ENCODE assay signal across 9 mouse cellular contexts in genomic region chr9:30919686-30920085, GRCm38 (mm10). TPM values are rescaled to one million over a fixed set of nuclear protein-coding genes. Genes with fewer than 3 reads are reported as not detected.
DNase-seq lines count a peak whose midpoint lies in the region; ATAC-seq and TF ChIP-seq lines count a peak whose summit lies in the region.
"Had no signal": no experiment of that assay in that cellular context is flagged by ENCODE, and none has a peak within 500 bp of the region (broad histone marks: within the 10 kb centered on the region; RNA-seq: fewer than 3 reads in every experiment).

No protein-coding gene starts in this region.

- DNase-seq in hindbrain, embryonic 14.5 days (ENCODE audit: low spot score), result no peak
- no peak for DNase-seq in hindbrain, embryonic 10.5 days (ENCODE audit: low spot score)
- peak; percentile 62 for DNase-seq in limb, embryonic 14.5 days (ENCODE audit: low spot score)
- no peak for DNase-seq in layer of hippocampus, adult 8-10 months (ENCODE audit: low spot score in 2 of 2)
- no peak for DNase-seq in left cerebral cortex, postnatal 4 days

- peak overlapping the region; percentile 91; the same call in 1 of the 2 replicates for H3K4me2 ChIP-seq in hindbrain, embryonic 14.5 days (replicated peaks)
- H3K4me2 ChIP-seq in embryonic facial prominence, embryonic 13.5 days, result peak overlapping the region; percentile 97
- H3K4me2 ChIP-seq in heart, embryonic 12.5 days, result peak overlapping the region; percentile 96
- peak overlapping the region; percentile 83 for H3K4me2 ChIP-seq in limb, embryonic 14.5 days (replicated peaks; ENCODE audit: low read depth, low read length, severe bottlenecking)

- no peak overlapping the region for H3K4me3 ChIP-seq in hindbrain, embryonic 14.5 days (replicated peaks; ENCODE audit: low read length)
- H3K4me3 ChIP-seq in hindbrain, embryonic 10.5 days, result no peak overlapping the region
- peak overlapping the region; percentile 64 for H3K4me3 ChIP-seq in embryonic facial prominence, embryonic 13.5 days
- 0 out of 2 replicates have a peak overlapping the region, but pooled peaks have one; percentile 0 for H3K4me3 ChIP-seq in heart, embryonic 12.5 days
- peak overlapping the region; percentile 62 for H3K4me3 ChIP-seq in limb, embryonic 14.5 days (replicated peaks; ENCODE audit: low read length)
- H3K4me3 ChIP-seq: megakaryocyte, embryonic 14.5 days had no signal

- H3K9me3 ChIP-seq in hindbrain, embryonic 14.5 days (ENCODE audit: control insufficient read depth, low read length), result no peaks in the 10 kb centered on the region
- H3K9me3 ChIP-seq in hindbrain, embryonic 10.5 days, result no peaks in the 10 kb centered on the region
- no peaks in the 10 kb centered on the region for H3K9me3 ChIP-seq in embryonic facial prominence, embryonic 13.5 days
- no peaks in the 10 kb centered on the region for H3K9me3 ChIP-seq in heart, embryonic 12.5 days (replicated peaks)
- H3K9me3 ChIP-seq in limb, embryonic 14.5 days (ENCODE audit: control insufficient read depth, low read length), result no peaks in the 10 kb centered on the region
- H3K9me3 ChIP-seq: megakaryocyte, embryonic 14.5 days had no signal

- intact Hi-C loops in left cerebral cortex, postnatal 4 days (cut with DNase I), result no loop called here

- ATAC-seq in hindbrain, embryonic 14.5 days (ENCODE audit: low FRiP score), result no peak
- ATAC-seq in embryonic facial prominence, embryonic 13.5 days (ENCODE audit: insufficient number of reproducible peaks, insufficient read depth, low FRiP score, low TSS enrichment, low read depth), result no peak
- no peak for ATAC-seq in heart, embryonic 12.5 days (ENCODE audit: insufficient number of reproducible peaks, low FRiP score)
- no peak for ATAC-seq in limb, embryonic 14.5 days (ENCODE audit: low FRiP score, low read depth)
- ATAC-seq in granulocyte monocyte progenitor cell, adult 5-6 weeks (replicated peaks; ENCODE audit: poor library complexity, severe bottlenecking), result no peak

- no peak overlapping the region for H3K27ac ChIP-seq in hindbrain, embryonic 14.5 days
- H3K27ac ChIP-seq in hindbrain, embryonic 10.5 days, result no peak overlapping the region
- H3K27ac ChIP-seq in embryonic facial prominence, embryonic 13.5 days, result no peak overlapping the region; the same call in 1 of the 2 replicates
- H3K27ac ChIP-seq in heart, embryonic 12.5 days (ENCODE audit: poor library complexity, severe bottlenecking), result no peak overlapping the region
- 0 out of 2 replicates have a peak overlapping the region, but pooled peaks have one; percentile 43 for H3K27ac ChIP-seq in limb, embryonic 14.5 days (replicated peaks; ENCODE audit: low read depth, low read length)

- H3K27me3 ChIP-seq in hindbrain, embryonic 14.5 days (ENCODE audit: control insufficient read depth, insufficient read depth, low read length), result peaks cover 22% of the 10 kb centered on the region
- H3K27me3 ChIP-seq in hindbrain, embryonic 10.5 days (ENCODE audit: insufficient read depth, poor library complexity, severe bottlenecking), result peaks cover 49% of the 10 kb centered on the region
- peaks cover 32% of the 10 kb centered on the region for H3K27me3 ChIP-seq in embryonic facial prominence, embryonic 13.5 days
- peaks cover 10% of the 10 kb centered on the region for H3K27me3 ChIP-seq in heart, embryonic 12.5 days (replicated peaks)
- peaks cover 6% of the 10 kb centered on the region for H3K27me3 ChIP-seq in limb, embryonic 14.5 days (ENCODE audit: control insufficient read depth, insufficient read depth, low read length)

- no peaks in the 10 kb centered on the region for H3K36me3 ChIP-seq in hindbrain, embryonic 14.5 days (replicated peaks; ENCODE audit: control insufficient read depth, insufficient read depth)
- no peaks in the 10 kb centered on the region for H3K36me3 ChIP-seq in hindbrain, embryonic 10.5 days
- no peaks in the 10 kb centered on the region for H3K36me3 ChIP-seq in embryonic facial prominence, embryonic 13.5 days
- no peaks in the 10 kb centered on the region for H3K36me3 ChIP-seq in heart, embryonic 12.5 days
- peaks cover 14% of the 10 kb centered on the region; the same call in 1 of the 2 replicates for H3K36me3 ChIP-seq in limb, embryonic 14.5 days (ENCODE audit: control insufficient read depth, insufficient read depth, low read length)

- no peak overlapping the region for H3K9ac ChIP-seq in hindbrain, embryonic 14.5 days
- 0 out of 2 replicates have a peak overlapping the region, but pooled peaks have one; percentile 4 for H3K9ac ChIP-seq in embryonic facial prominence, embryonic 13.5 days
- H3K9ac ChIP-seq in heart, embryonic 12.5 days, result no peak overlapping the region
- peak overlapping the region; percentile 25 for H3K9ac ChIP-seq in limb, embryonic 14.5 days (ENCODE audit: low read depth, low read length, severe bottlenecking)

- H3K4me1 ChIP-seq in hindbrain, embryonic 14.5 days (replicated peaks; ENCODE audit: control insufficient read depth, insufficient read depth, low read length), result peaks cover 9% of the 10 kb centered on the region; the same call in 1 of the 2 replicates
- H3K4me1 ChIP-seq in hindbrain, embryonic 10.5 days (replicated peaks), result peaks cover 36% of the 10 kb centered on the region
- H3K4me1 ChIP-seq in embryonic facial prominence, embryonic 13.5 days, result peaks cover 35% of the 10 kb centered on the region
- H3K4me1 ChIP-seq in heart, embryonic 12.5 days (replicated peaks), result peaks cover 39% of the 10 kb centered on the region
- peaks cover 29% of the 10 kb centered on the region for H3K4me1 ChIP-seq in limb, embryonic 14.5 days (ENCODE audit: control insufficient read depth, insufficient read depth, low read length)

- 86% methylated on average over 9 of the region's 9 CpGs for WGBS in hindbrain, embryonic 14.5 days
- 88% methylated on average over 9 of the region's 9 CpGs for WGBS in hindbrain, embryonic 10.5 days
- 83% methylated on average over 9 of the region's 9 CpGs for WGBS in embryonic facial prominence, embryonic 13.5 days
- WGBS in heart, embryonic 12.5 days, result 84% methylated on average over 9 of the region's 9 CpGs
- 74% methylated on average over 9 of the region's 9 CpGs for WGBS in limb, embryonic 14.5 days

- no peak for TF ChIP-seq POLR2A in limb, embryonic 14.5 days (IDR thresholded peaks at IDR 0.05; ENCODE audit: borderline replicate concordance, extremely low read depth, insufficient read depth, insufficient read length)

RNA-seq across cellular contexts. Expression of gene Adamts15, which starts 2.6 kb away (rescaled TPM):
- polyA plus RNA-seq in hindbrain, embryonic 14.5 days (2014; fragmentation: Nextera tagmentation; extraction: Ambion mirVana), result 4.6 and 4.8 TPM in 2 replicates
- polyA plus RNA-seq in hindbrain, embryonic 10.5 days (2016; fragmentation: Nextera tagmentation; extraction: Ambion mirVana), result 5.4 and 6.6 TPM in 2 replicates
- 12.1 and 13.2 TPM in 2 replicates for polyA plus RNA-seq in embryonic facial prominence, embryonic 13.5 days (2015; fragmentation: Nextera tagmentation; extraction: Ambion mirVana)
- polyA plus RNA-seq in heart, embryonic 12.5 days (2016; fragmentation: Nextera tagmentation; extraction: Ambion mirVana), result 16.4 and 18.1 TPM in 2 replicates
- 33.2 and 39.5 TPM in 2 replicates for polyA plus RNA-seq in limb, embryonic 14.5 days (2012; rRNA removed)
- polyA plus RNA-seq in limb, embryonic 14.5 days (2014; fragmentation: Nextera tagmentation; extraction: Ambion mirVana), result 29.0 and 39.9 TPM in 2 replicates
- 1 to 10 TPM; 4.1 to 4.5 (median 4.2) TPM for total RNA-seq in layer of hippocampus, adult 8-10 months (2022)
- total RNA-seq in granulocyte monocyte progenitor cell, adult 5-6 weeks (2014; fragmentation: Nextera tagmentation), result not detected in 2 replicates
- total RNA-seq in granulocyte monocyte progenitor cell, adult 5-6 weeks (2017), result not detected in 2 replicates
- 1 to 10 TPM; 8.6 to 9.6 TPM for total RNA-seq in left cerebral cortex, postnatal 4 days (2021)

RNA-seq across cellular contexts. Expression of gene Adamts8, which starts 22.7 kb away (rescaled TPM):
- 2.0 and 3.0 TPM in 2 replicates for polyA plus RNA-seq in hindbrain, embryonic 14.5 days (2014; fragmentation: Nextera tagmentation; extraction: Ambion mirVana)
- polyA plus RNA-seq in hindbrain, embryonic 10.5 days (2016; fragmentation: Nextera tagmentation; extraction: Ambion mirVana), result 2.6 TPM in 2 replicates
- polyA plus RNA-seq in embryonic facial prominence, embryonic 13.5 days (2015; fragmentation: Nextera tagmentation; extraction: Ambion mirVana), result 1.8 and 2.0 TPM in 2 replicates
- 14.8 and 17.5 TPM in 2 replicates for polyA plus RNA-seq in heart, embryonic 12.5 days (2016; fragmentation: Nextera tagmentation; extraction: Ambion mirVana)
- polyA plus RNA-seq in limb, embryonic 14.5 days (2012; rRNA removed), result 4.2 and 4.4 TPM in 2 replicates
- polyA plus RNA-seq in limb, embryonic 14.5 days (2014; fragmentation: Nextera tagmentation; extraction: Ambion mirVana), result 4.4 and 5.0 TPM in 2 replicates
- 1 to 10 TPM; 3.3 to 5.4 (median 4.7) TPM for total RNA-seq in layer of hippocampus, adult 8-10 months (2022)
- not detected in 2 replicates for total RNA-seq in granulocyte monocyte progenitor cell, adult 5-6 weeks (2014; fragmentation: Nextera tagmentation)
- total RNA-seq in granulocyte monocyte progenitor cell, adult 5-6 weeks (2017), result not detected in 2 replicates
- 1 to 10 TPM; 8.5 to 8.9 TPM for total RNA-seq in left cerebral cortex, postnatal 4 days (2021)

Comparison
In these comparisons a context has a peak if more than half of its experiments do, and no peak if none do; other contexts are left out.
1. H3K4me3 ChIP-seq: peak in embryonic facial prominence, embryonic 13.5 days (single experiment), heart, embryonic 12.5 days (single experiment) and limb, embryonic 14.5 days (single experiment); none in hindbrain, embryonic 14.5 days (single experiment) and hindbrain, embryonic 10.5 days (single experiment).
2. H3K9ac ChIP-seq: peak in embryonic facial prominence, embryonic 13.5 days (single experiment) and limb, embryonic 14.5 days (single experiment); none in hindbrain, embryonic 14.5 days (single experiment) and heart, embryonic 12.5 days (single experiment).
3. Peak in every context shown above with its lines, with median percentiles within 50 percentile points of each other: H3K4me2 ChIP-seq.